Mouse (Mus musculus) heart, embryonic 13.5 days (tissue): ENCODE measurements around the gene Gm17606. TPM values are rescaled to one million over a fixed set of nuclear protein-coding genes. Genes with fewer than 3 reads are reported as not detected.

ENCODE experiments used
- ATAC-seq: fragments of 200-750 bp; cut with Nextera tagmentation; 2 replicates; pipeline ENCODE4 v1.8.0; 2017; ENCODE audit warnings: moderate TSS enrichment; ENCODE audit not compliant: insufficient number of reproducible peaks, low FRiP score, low TSS enrichment; ENCODE audit errors: extremely low read depth
- H3K27ac ChIP-seq: fragments of 300-500 bp; sonication (generic); replicated peaks from 2 replicates; pipeline ENCODE4 v1.5.1; 2015; ENCODE audit warnings: moderate library complexity, mild to moderate bottlenecking, inconsistent platforms
- H3K27me3 ChIP-seq: fragments of 300-500 bp; sonication (generic); replicated peaks from 2 replicates; pipeline ENCODE4 v1.6.1; 2015; ENCODE audit warnings: mild to moderate bottlenecking, inconsistent platforms
- H3K36me3 ChIP-seq: fragments of 300-500 bp; sonication (generic); 2 replicates; pipeline ENCODE4 v1.6.1; 2015; ENCODE audit warnings: mild to moderate bottlenecking, inconsistent platforms
- H3K4me1 ChIP-seq: fragments of 300-500 bp; sonication (generic); 2 replicates; pipeline ENCODE4 v1.6.1; 2015; ENCODE audit warnings: inconsistent platforms
- H3K4me2 ChIP-seq: fragments of 300-500 bp; sonication (generic); 2 replicates; pipeline ENCODE4 v1.6.1; 2015; ENCODE audit warnings: inconsistent platforms, mild to moderate bottlenecking, moderate library complexity
- H3K4me3 ChIP-seq: fragments of 300-500 bp; sonication (generic); 2 replicates; pipeline ENCODE4 v1.5.1; 2015; ENCODE audit warnings: moderate library complexity, mild to moderate bottlenecking, inconsistent platforms
- H3K9ac ChIP-seq: fragments of 300-500 bp; sonication (generic); 2 replicates; pipeline ENCODE4 v1.6.1; 2015; ENCODE audit warnings: inconsistent platforms, mild to moderate bottlenecking, moderate library complexity
- H3K9me3 ChIP-seq: fragments of 300-500 bp; sonication (generic); 2 replicates; pipeline ENCODE4 v1.6.1; 2016; ENCODE audit warnings: inconsistent platforms
- WGBS: fragments of 180-500 bp; shearing (Covaris S2); methylation state at CpG from one replicate; pipeline ENCODE4 v1.1.7; 2015; ENCODE audit warnings: mixed read lengths; 5-methylcytosine and 5-hydroxymethylcytosine counted together
- polyA plus RNA-seq: library from polyadenylated mRNA; unstranded; fragments of >200 nt; fragmentation: Nextera tagmentation; extraction: Ambion mirVana; gene quantifications from 2 replicates; pipeline ENCODE4 v1.2.1, GENCODE M21; 2015

The Gm17606 gene
- not detected in 2 replicates for polyA plus RNA-seq

DNA sequence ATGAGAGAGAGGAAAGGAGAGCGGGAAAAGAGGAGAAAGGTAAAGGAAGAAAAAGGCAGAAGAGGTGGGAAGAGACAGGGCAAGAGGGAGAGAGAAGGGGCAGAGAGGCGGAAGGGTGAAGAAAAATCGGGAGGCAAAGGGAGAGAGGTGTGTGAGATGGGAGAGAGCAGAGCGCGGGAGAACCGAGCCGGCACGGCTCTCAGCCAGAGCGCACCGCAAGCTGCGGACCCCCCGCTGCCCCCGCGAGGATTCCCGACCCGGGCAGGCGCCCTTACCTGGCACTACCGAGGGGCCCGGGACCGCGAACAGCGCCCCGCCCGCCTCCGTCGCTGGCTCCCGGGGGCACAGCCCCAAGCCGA is at the start of gene Gm17606:
Gene Gm17606 (plus strand): TSS at position 7 of the 359 bp plus-strand sequence.
- H3K9ac ChIP-seq = peak within 1 kb of the TSS; percentile 92
- no peaks in the 10 kb centered on the region for H3K9me3 ChIP-seq
- H3K4me2 ChIP-seq = peak within 1 kb of the TSS; percentile 99
- peaks cover 68% of the 10 kb centered on the region for H3K36me3 ChIP-seq
- H3K4me1 ChIP-seq = peaks cover 17% of the 10 kb centered on the region
- ATAC-seq = no peak
- H3K27me3 ChIP-seq = peaks cover 3% of the 10 kb centered on the region; the same call in 1 of the 2 replicates
- H3K4me3 ChIP-seq = peak within 1 kb of the TSS; percentile 81
- WGBS = 3% methylated on average over 24 of the region's 28 CpGs
- peak within 1 kb of the TSS; percentile 78 for H3K27ac ChIP-seq

DNA sequence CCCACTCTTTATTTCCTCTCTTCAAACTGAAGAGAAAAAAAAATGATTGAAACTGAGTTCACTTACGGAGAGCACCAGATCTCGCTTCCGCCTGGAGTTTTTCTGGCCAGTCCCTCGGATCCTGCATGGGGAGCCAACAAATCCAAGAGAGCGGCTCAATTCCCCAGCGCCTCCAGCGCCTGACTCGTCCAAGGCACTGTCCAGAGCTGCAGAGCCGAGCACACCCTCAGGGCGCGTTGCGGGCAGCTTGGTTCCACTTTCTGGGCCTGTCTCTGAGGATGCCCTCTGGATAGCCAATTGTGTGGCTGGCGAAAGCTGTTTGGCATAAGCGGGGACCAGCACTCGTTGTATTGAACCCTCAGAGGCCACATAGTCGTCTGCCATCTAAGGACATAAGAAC is 49.7 kb upstream of the Gm17606 start:
- no peak overlapping the region for H3K9ac ChIP-seq
- no peak for ATAC-seq
- no peaks in the 10 kb centered on the region for H3K27me3 ChIP-seq
- peaks cover 55% of the 10 kb centered on the region for H3K4me1 ChIP-seq
- H3K4me3 ChIP-seq = no peak overlapping the region
- H3K4me2 ChIP-seq = no peak overlapping the region
- H3K36me3 ChIP-seq = peaks cover 28% of the 10 kb centered on the region
- H3K9me3 ChIP-seq = no peaks in the 10 kb centered on the region
- H3K27ac ChIP-seq = no peak overlapping the region
- WGBS = 92% methylated on average over 16 of the region's 16 CpGs

DNA sequence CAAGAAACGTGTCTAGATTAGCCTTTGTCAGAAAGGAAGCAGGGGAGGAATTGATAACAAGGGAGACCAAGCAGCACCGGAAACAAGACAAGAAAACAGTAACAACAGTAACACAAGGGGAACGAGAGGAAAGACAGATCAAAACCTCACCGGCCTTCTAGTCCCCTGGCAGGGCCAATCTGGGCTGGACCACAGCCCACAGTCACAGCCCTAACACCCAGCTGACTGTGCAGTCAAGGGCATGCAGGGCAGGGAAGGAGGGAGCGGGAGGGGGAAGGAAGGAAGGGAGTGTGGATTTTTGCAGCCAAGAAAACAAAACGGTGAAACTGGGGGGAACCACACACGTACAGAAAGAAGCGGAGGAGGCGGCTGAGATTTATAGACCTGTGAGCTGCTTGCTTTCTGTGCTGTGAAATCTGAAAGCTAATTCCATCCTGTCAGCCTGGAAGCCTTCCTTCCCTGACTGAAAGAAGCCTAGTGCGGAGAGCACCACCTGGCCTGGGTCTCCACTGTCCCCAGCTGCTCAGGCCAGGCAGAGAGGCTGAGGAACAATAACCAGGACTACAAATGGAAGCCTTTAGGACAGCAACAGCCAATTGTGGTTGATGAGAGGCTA is 48.3 kb upstream of the Gm17606 start:
- no peak; the same call in 1 of the 2 replicates for ATAC-seq
- H3K36me3 ChIP-seq = peaks cover 22% of the 10 kb centered on the region
- no peak overlapping the region for H3K4me3 ChIP-seq
- H3K27ac ChIP-seq = peak overlapping the region; percentile 91
- 35% methylated on average over 10 of the region's 10 CpGs for WGBS
- H3K9me3 ChIP-seq = no peaks in the 10 kb centered on the region
- H3K9ac ChIP-seq = peak overlapping the region; percentile 69
- H3K4me1 ChIP-seq = peaks cover 62% of the 10 kb centered on the region
- H3K27me3 ChIP-seq = no peaks in the 10 kb centered on the region
- peak overlapping the region; percentile 40 for H3K4me2 ChIP-seq

DNA sequence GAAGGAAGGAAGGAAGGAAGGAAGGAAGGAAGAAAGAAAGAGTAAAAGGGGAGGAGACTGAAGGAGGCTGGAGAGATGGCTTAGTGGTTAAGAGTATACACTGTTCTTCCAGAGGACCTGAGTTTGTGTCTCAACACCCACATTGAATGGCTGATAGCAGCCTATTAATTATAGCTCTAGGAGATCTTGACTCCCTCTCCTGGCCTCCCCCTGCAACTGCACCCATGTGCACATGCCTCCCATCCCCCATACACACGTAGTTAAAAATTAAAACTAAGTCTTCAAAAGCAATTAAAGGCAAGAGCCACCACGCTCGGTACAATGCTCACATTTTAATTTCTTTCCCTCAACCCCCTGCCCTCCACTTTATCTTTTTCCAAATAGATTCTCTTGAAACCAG is 46.7 kb upstream of the Gm17606 start:
- H3K4me2 ChIP-seq = peak overlapping the region; percentile 60; the same call in 1 of the 2 replicates
- peaks cover 24% of the 10 kb centered on the region for H3K36me3 ChIP-seq
- no peak for ATAC-seq
- H3K4me1 ChIP-seq = peaks cover 50% of the 10 kb centered on the region
- no peak overlapping the region for H3K4me3 ChIP-seq
- no peaks in the 10 kb centered on the region for H3K9me3 ChIP-seq
- H3K27ac ChIP-seq = peak overlapping the region; percentile 21; the same call in 1 of the 2 replicates
- no peaks in the 10 kb centered on the region for H3K27me3 ChIP-seq
- 91% methylated on average over 3 of the region's 3 CpGs for WGBS
- peak overlapping the region; percentile 64; the same call in 1 of the 2 replicates for H3K9ac ChIP-seq

DNA sequence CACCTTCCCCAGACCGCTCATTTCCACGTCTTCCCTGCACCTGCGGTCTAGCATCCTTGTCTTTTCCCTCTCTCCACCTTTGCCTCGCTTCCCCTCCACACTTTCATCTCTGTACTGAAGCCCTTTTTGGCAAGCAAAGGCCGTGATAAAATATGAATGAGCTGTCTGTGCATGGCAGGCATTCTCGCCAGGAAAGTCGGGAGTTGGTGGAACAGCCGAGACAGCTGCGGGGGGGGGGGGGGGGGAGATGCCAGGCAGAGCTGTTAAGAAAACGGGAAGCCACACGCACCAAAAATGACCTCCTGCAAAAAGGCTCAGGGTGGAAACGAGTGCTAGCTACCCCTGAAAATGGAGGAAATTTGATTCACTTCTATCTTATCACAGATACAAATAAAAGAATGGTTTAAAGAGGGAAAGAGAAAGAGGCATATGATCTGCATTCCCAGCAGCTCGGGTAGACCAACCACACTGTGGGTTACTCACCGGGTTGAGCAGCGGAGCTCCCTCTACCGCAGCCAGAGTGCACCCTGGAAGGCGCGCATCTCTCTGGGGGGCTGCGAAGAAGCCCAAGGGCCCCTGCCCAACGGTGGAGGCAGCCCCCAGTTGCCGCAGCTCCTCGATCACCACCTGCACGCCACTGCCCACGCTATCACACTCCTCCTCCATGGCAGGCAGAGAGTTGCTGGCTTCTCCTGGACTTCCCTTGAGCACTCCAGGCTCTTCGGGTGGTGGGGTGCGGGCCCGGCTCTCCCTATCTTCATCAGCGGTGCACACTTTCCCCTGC is 45.9 kb upstream of the Gm17606 start:
- H3K4me1 ChIP-seq = peaks cover 48% of the 10 kb centered on the region
- peak overlapping the region; percentile 33 for H3K27ac ChIP-seq
- no peak for ATAC-seq
- H3K36me3 ChIP-seq = peaks cover 26% of the 10 kb centered on the region
- 45% methylated on average over 27 of the region's 28 CpGs for WGBS
- H3K4me2 ChIP-seq = peak overlapping the region; percentile 60
- H3K27me3 ChIP-seq = no peaks in the 10 kb centered on the region
- H3K9me3 ChIP-seq = no peaks in the 10 kb centered on the region
- peak overlapping the region; percentile 38 for H3K4me3 ChIP-seq
- peak overlapping the region; percentile 64 for H3K9ac ChIP-seq

DNA sequence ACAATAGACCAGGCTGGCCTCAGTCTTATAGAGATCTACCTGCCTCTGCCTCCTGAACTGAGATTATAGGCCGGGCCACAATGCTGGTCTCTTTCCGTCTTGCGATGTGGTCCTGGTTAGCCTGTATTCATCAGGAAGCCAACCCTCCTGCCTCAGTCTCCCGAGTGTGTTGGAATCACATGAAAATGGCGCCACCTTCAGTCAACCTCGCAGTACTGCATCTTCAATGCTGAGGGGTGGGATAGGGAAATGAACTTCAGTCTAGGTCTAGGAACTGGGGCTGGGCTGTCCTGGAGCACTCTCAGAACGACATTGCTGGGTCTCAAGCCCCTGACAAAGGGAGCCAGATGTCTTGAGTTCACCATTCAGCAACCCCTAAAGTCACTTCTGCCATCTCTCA is 43.7 kb upstream of the Gm17606 start:
- 76% methylated on average over 7 of the region's 7 CpGs for WGBS

DNA sequence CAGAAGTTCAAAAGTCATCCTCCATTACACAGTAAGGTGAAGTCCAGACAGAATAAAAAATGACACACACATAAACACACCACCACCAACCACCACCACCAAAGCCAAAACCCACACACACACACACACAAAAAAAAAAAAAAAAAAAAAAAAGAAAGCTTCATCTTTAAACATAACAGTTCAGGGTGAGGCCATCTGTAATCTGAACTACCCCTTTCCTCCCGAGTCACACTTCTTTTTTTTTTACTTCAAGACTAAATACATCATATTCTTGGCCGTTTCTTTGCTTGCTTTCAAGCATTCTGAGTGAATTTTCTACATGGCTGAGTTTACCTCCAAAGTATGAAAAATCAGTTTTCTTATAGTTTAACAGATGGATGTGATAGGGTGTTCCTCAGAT is 39.2 kb upstream of the Gm17606 start:
- no peak overlapping the region for H3K9ac ChIP-seq

More for the DNA sequence above, 43.7 kb upstream of the Gm17606 start:
- Histone ChIP-seq H3K4me1 (peaks cover 45% of the 10 kb centered on the region), H3K36me3 (peaks cover 13% of the 10 kb centered on the region; the same call in 1 of the 2 replicates), H3K4me3 (no peak overlapping the region), H3K9me3 (no peaks in the 10 kb centered on the region), H3K27me3 (no peaks in the 10 kb centered on the region), H3K4me2 (no peak overlapping the region), H3K27ac (no peak overlapping the region), H3K9ac (no peak overlapping the region)
- no peak for ATAC-seq

DNA sequence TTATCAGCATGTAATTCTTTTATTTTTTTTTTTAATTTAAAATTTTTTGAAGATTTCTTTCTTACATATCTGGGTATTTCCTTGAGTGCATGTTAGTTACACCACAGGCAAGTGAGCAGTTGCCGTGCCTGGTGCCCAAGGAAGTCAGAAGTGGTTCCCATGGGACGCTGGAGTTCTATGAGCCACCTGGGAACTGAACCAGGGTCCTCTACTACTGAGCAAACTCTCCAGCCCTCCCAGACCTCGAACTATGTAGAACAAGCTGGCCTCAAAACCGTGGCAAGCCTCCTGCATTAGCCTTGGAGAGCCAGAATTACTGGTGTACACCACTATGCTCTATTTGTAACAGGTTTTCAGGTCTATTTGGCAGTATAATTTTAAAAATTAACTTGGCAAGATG is 38.1 kb upstream of the Gm17606 start:
- H3K36me3 ChIP-seq = 0 out of 2 replicates have a peak, but pooled peaks cover 4% of the 10 kb centered on the region
- H3K4me1 ChIP-seq = peaks cover 24% of the 10 kb centered on the region
- H3K27me3 ChIP-seq = no peaks in the 10 kb centered on the region
- H3K27ac ChIP-seq = peak overlapping the region; percentile 94
- H3K4me3 ChIP-seq = peak overlapping the region; percentile 65
- ATAC-seq = no peak
- peak overlapping the region; percentile 64 for H3K4me2 ChIP-seq
- H3K9ac ChIP-seq = peak overlapping the region; percentile 84
- H3K9me3 ChIP-seq = no peaks in the 10 kb centered on the region
- WGBS = 42% methylated on average over 4 of the region's 4 CpGs

More for the DNA sequence above, 39.2 kb upstream of the Gm17606 start:
- Histone ChIP-seq H3K4me3 (no peak overlapping the region), H3K27me3 (no peaks in the 10 kb centered on the region), H3K4me1 (peaks cover 26% of the 10 kb centered on the region), H3K27ac (no peak overlapping the region), H3K36me3 (0 out of 2 replicates have a peak, but pooled peaks cover 4% of the 10 kb centered on the region), H3K4me2 (no peak overlapping the region), H3K9me3 (no peaks in the 10 kb centered on the region)
- no peak for ATAC-seq
- 51% methylated on average over 2 of the region's 2 CpGs for WGBS

DNA sequence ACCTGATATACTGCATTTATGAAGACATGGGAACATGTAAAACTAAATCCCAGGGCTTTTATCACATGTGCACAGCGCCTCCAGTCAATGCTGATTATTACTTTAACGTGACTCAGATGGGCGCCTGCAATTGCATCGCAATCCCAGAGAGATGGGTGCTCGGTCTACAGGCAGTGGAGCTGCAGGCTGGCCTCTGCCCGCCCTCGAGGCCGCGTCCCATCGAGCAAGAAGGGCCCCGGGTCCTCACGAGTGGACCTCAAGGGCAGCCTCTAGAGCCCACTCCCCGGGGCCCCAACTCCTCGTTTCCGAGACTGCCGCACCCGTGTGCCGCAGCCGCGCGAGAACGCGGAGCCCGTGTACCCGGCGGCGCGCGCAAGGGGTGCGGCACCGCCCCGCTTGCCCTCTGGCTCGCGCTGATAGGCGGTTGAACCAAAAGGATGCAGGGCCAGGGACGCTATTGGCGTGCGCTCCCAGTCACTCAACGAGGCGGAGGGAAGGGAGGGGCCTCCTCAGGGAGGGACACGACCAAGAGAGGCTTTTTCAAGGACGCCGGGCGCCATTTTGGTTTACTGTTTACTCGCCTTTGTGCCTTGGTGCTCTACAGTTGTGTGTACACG is 37.6 kb upstream of the Gm17606 start:
- H3K9me3 ChIP-seq = no peaks in the 10 kb centered on the region

DNA sequence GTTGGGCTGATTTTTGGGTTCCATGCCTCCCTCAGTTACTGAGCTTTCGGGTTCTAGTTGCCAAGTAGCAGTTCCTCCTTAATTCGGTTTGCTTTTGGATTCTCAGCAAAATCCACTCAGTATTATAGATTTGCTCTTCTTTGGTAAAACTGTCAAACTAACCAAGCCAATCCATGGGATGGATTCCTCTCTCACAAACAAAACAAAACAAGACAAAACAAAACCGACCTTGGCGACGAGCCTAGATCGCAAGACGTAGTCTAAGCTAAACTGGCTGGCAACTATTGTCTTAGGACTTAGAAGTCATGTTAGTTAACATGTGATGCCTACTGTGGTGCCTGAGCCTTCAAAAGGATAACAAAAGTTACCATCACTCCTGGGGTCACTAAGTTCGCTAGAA is 37.1 kb upstream of the Gm17606 start:
- peak overlapping the region; percentile 64 for H3K4me2 ChIP-seq
- H3K4me1 ChIP-seq = peaks cover 24% of the 10 kb centered on the region
- ATAC-seq = no peak
- WGBS = 79% methylated on average over 8 of the region's 8 CpGs
- H3K27me3 ChIP-seq = no peaks in the 10 kb centered on the region
- H3K36me3 ChIP-seq = 0 out of 2 replicates have a peak, but pooled peaks cover 4% of the 10 kb centered on the region
- H3K27ac ChIP-seq = peak overlapping the region; percentile 94
- H3K4me3 ChIP-seq = peak overlapping the region; percentile 65
- H3K9me3 ChIP-seq = no peaks in the 10 kb centered on the region
- no peak overlapping the region for H3K9ac ChIP-seq

More for the DNA sequence above, 37.6 kb upstream of the Gm17606 start:
- under 1% methylated on average over 46 of the region's 46 CpGs for WGBS
- Histone ChIP-seq H3K4me3 (peak overlapping the region; percentile 65), H3K4me1 (peaks cover 24% of the 10 kb centered on the region), H3K36me3 (0 out of 2 replicates have a peak, but pooled peaks cover 4% of the 10 kb centered on the region), H3K27me3 (no peaks in the 10 kb centered on the region), H3K27ac (peak overlapping the region; percentile 94), H3K9ac (peak overlapping the region; percentile 84), H3K4me2 (peak overlapping the region; percentile 64)
- peak; percentile 97 for ATAC-seq

DNA sequence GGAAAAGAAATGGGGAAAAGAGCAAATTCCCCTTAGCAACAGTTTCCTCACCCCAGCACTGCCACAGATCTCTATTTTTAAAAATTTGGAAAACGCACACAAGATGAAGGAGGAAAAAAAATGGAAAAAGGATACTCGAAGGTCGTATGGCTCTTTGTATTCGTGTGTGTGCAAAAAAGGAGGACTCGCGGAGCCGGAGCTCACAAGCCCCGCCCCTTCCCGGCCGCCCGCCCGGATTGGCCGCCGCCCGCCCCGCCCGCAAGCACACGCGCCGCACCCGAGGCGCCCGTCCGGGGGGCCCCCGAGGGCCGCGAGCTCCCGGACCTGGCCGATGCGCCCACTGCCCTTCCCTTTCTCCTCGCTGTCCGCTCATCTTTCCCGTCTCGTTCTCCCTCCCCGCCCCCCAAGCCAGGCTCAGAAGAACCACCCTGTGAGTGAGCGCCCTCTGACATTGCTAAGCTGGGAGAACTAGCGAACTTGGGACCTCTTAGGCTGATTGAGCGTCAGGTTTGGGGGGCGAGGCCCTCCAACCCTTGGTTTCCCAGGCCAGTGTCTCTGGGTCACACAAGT is 34.9 kb upstream of the Gm17606 start, which contains the start of gene 4931414P19Rik:
Gene 4931414P19Rik (minus strand): TSS at position 242 of the 570 bp plus-strand sequence.
- Histone ChIP-seq H3K9me3 (no peaks in the 10 kb centered on the region), H3K4me2 (peak within 1 kb of the TSS; percentile 78), H3K4me1 (peaks cover 24% of the 10 kb centered on the region), H3K36me3 (peaks cover 10% of the 10 kb centered on the region), H3K4me3 (peak within 1 kb of the TSS; percentile 61), H3K27ac (peak within 1 kb of the TSS; percentile 86), H3K9ac (peak within 1 kb of the TSS; percentile 83), H3K27me3 (no peaks in the 10 kb centered on the region)
- WGBS = under 1% methylated on average over 39 of the region's 39 CpGs
- peak; percentile 33; the same call in 1 of the 2 replicates for ATAC-seq
